Mouse (Mus musculus) monocyte, adult 59 days (primary cell): ENCODE data around the gene Olfr481. TPM values are rescaled to one million over a fixed set of nuclear protein-coding genes. Genes with fewer than 3 reads are reported as not detected.

Source experiments
- total RNA-seq, 2 experiments: library from RNA; stranded (reverse); gene quantifications; one replicate each; pipeline ENCODE4 v1.2.4; 2023

The Olfr481 gene
- not detected for total RNA-seq

GRCm38 (mm10) chr7:108079555-108079954 is at the start of gene Olfr481:
Gene Olfr481 (plus strand): TSS chr7:108079855.

GRCm38 (mm10) chr7:108033889-108034288 is 45.8 kb upstream of the Olfr481 start, which contains the start of gene Olfr478:
Gene Olfr478 (minus strand): TSS chr7:108033989.

GRCm38 (mm10) chr7:108050393-108050792 is 29.3 kb upstream of the Olfr481 start, which contains the start of gene Olfr479:
Gene Olfr479 (plus strand): TSS chr7:108050693.

GRCm38 (mm10) chr7:108067246-108067645 is 12.4 kb upstream of the Olfr481 start, which contains the start of gene Olfr480:
Gene Olfr480 (minus strand): TSS chr7:108067346.

GRCm38 (mm10) chr7:108097486-108097885 is 17.8 kb downstream of the Olfr481 start, which contains the start of gene Olfr482:
Gene Olfr482 (minus strand): TSS chr7:108097586.

GRCm38 (mm10) chr7:108100549-108100948 is 20.9 kb downstream of the Olfr481 start, which contains the start of gene Olfr483:
Gene Olfr483 (plus strand): TSS chr7:108100849.

GRCm38 (mm10) chr7:108127349-108127748 is 47.7 kb downstream of the Olfr481 start, which contains the start of gene Olfr484:
Gene Olfr484 (minus strand): TSS chr7:108127449.

Other genes with a start within 250 kb of the Olfr481 start
- gene Olfr470, start 232.4 kb upstream of the Olfr481 start, total RNA-seq: not detected
- under 1 TPM in 1 of 2 experiments, not detected in 1; 0.08 TPM for gene Olfr472, start 182.0 kb upstream of the Olfr481 start, total RNA-seq
- not detected for gene Olfr473, start 149.4 kb upstream of the Olfr481 start, total RNA-seq
- gene Olfr474, start 125.2 kb upstream of the Olfr481 start, total RNA-seq: not detected
- not detected for gene Olfr476, start 115.1 kb upstream of the Olfr481 start, total RNA-seq
- not detected for gene Olfr477, start 93.2 kb upstream of the Olfr481 start, total RNA-seq
- gene Olfr478, start 45.9 kb upstream of the Olfr481 start, total RNA-seq: not detected
- gene Olfr479, start 29.2 kb upstream of the Olfr481 start, total RNA-seq: not detected
- not detected for gene Olfr480, start 12.5 kb upstream of the Olfr481 start, total RNA-seq
- 1 to 10 TPM; 1.5 to 1.8 TPM for gene Olfr482, start 17.7 kb downstream of the Olfr481 start, total RNA-seq
- gene Olfr483, start 21.0 kb downstream of the Olfr481 start, total RNA-seq: not detected
- not detected for gene Olfr484, start 47.6 kb downstream of the Olfr481 start, total RNA-seq
- not detected for gene Olfr485, start 80.0 kb downstream of the Olfr481 start, total RNA-seq
- gene Olfr486, start 92.9 kb downstream of the Olfr481 start, total RNA-seq: not detected
- gene Olfr487, start 134.8 kb downstream of the Olfr481 start, total RNA-seq: not detected
- gene Olfr488, start 178.5 kb downstream of the Olfr481 start, total RNA-seq: not detected
- not detected for gene Olfr490, start 209.1 kb downstream of the Olfr481 start, total RNA-seq
- gene Olfr491, start 233.6 kb downstream of the Olfr481 start, total RNA-seq: not detected
- not detected for gene Olfr492, start 243.8 kb downstream of the Olfr481 start, total RNA-seq